Mouse (Mus musculus): ENCODE results near the gene Pde3a. TPM values are rescaled to one million over a fixed set of nuclear protein-coding genes. Genes with fewer than 3 reads are reported as not detected.

The Pde3a gene
- total and polyA plus RNA-seq, 2 experiments from 2014 or later, result 2.0 to 12.1 TPM

DNA sequence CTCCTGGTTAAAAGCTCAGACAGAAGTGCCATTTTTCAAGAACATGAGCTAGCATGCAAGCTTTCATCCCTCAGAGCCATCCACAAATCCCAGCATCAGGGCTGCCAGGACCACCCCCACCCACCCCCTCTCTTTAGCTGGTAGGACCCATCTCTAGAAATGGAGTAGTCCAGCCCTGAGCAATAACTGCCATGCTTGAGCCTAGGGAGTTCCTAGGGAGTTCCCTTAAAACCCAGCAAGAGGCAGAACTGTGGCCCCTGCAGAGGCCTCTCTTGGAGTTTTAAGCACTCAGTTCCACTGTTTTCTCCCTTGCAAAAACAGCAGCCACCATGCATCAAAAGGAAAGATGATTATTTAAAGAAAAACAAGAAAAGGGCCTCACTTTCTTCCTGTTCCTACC, 988 bp upstream of the Pde3a start:
- DNase-seq (ENCODE audit: low spot score) (no peak), ATAC-seq (ENCODE audit: low FRiP score) (no peak)
- Histone ChIP-seq H3K4me1 (ENCODE audit: insufficient read depth, low read length) (no peaks in the 10 kb centered on the region), H3K4me2 (ENCODE audit: low read depth, low read length, poor library complexity, severe bottlenecking) (peak overlapping the region; percentile 91), H3K4me3 (ENCODE audit: low read depth, low read length) (peak overlapping the region; percentile 21), H3K27ac (ENCODE audit: low read depth, low read length) (no peak overlapping the region), H3K9ac (replicated peaks; ENCODE audit: low read length, poor library complexity, severe bottlenecking) (no peak overlapping the region), H3K36me3 (ENCODE audit: insufficient read depth, low read length) (no peaks in the 10 kb centered on the region), H3K27me3 (ENCODE audit: insufficient read depth, low read length) (peaks cover 4% of the 10 kb centered on the region), H3K9me3 (ENCODE audit: low read length) (no peaks in the 10 kb centered on the region)
- TF ChIP-seq CTCF (IDR thresholded peaks at IDR 0.05), result no peak

DNA sequence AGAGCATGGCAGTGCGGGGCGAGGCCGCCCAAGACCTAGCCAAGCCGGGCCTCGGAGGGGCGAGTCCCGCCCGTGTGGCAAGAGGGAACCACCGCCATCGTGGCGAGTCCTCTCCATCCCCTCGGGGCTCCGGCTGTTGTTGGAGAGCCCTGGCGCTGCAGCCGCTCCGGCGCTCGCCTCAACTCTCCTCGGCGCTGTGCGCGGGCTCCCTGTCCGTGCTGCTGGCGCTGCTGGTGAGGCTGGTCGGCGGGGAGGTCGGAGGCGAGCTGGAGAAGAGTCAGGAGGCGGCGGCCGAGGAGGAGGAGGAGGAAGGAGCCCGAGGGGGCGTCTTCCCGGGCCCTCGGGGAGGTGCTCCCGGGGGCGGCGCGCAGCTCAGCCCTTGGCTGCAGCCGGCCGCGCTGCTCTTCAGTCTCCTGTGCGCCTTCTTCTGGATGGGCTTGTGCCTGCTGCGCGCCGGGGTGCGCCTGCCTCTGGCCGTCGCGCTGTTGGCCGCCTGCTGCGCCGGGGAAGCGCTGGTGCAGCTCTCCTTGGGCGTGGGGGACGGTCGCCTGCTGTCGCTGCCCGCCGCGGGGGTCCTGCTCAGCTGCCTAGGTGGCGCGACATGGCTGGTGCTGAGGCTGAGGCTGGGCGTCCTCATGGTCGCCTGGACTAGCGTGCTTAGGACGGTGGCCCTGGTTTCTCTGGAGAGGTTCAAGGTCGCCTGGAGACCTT, 671 bp downstream of the Pde3a start:
- H3K27me3 ChIP-seq (ENCODE audit: insufficient read depth, low read length), result peaks cover 4% of the 10 kb centered on the region
- peak; percentile 57 for DNase-seq (ENCODE audit: low spot score)
- peak overlapping the region; percentile 91 for H3K4me2 ChIP-seq (ENCODE audit: low read depth, low read length, poor library complexity, severe bottlenecking)
- H3K27ac ChIP-seq (ENCODE audit: low read depth, low read length), result no peak overlapping the region
- H3K9me3 ChIP-seq (ENCODE audit: low read length), result no peaks in the 10 kb centered on the region
- H3K36me3 ChIP-seq (ENCODE audit: insufficient read depth, low read length), result no peaks in the 10 kb centered on the region
- peak; percentile 39 for TF ChIP-seq CTCF (IDR thresholded peaks at IDR 0.05)
- peak overlapping the region; percentile 72 for H3K4me3 ChIP-seq (ENCODE audit: low read depth, low read length)
- ATAC-seq (ENCODE audit: low FRiP score), result peak; percentile 74
- under 1% methylated on average over 58 of the region's 68 CpGs for WGBS
- H3K9ac ChIP-seq (replicated peaks; ENCODE audit: low read length, poor library complexity, severe bottlenecking), result peak overlapping the region; percentile 57
- no peaks in the 10 kb centered on the region for H3K4me1 ChIP-seq (ENCODE audit: insufficient read depth, low read length)

DNA sequence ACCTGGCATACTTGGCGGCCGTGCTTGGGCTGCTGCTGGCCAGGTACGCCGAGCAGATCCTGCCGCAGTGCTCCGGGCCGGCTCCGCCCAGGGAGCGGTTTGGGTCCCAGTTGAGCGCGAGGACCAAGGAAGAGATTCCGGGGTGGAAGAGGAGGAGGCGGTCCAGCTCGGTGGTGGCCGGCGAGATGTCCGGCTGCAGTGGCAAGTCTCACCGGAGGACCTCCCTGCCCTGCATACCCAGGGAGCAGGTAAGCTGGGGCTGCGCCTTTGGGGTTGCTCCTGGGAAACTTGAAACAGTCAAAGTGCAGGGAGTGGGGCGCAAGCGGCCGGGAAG, 1.2 kb downstream of the Pde3a start:
- Histone ChIP-seq H3K4me2 (ENCODE audit: low read depth, low read length, poor library complexity, severe bottlenecking) (peak overlapping the region; percentile 91), H3K27ac (ENCODE audit: low read depth, low read length) (no peak overlapping the region), H3K27me3 (ENCODE audit: insufficient read depth, low read length) (peaks cover 4% of the 10 kb centered on the region), H3K9ac (replicated peaks; ENCODE audit: low read length, poor library complexity, severe bottlenecking) (peak overlapping the region; percentile 57; the same call in 1 of the 2 replicates), H3K4me1 (ENCODE audit: insufficient read depth, low read length) (no peaks in the 10 kb centered on the region), H3K36me3 (ENCODE audit: insufficient read depth, low read length) (no peaks in the 10 kb centered on the region), H3K4me3 (ENCODE audit: low read depth, low read length) (peak overlapping the region; percentile 72), H3K9me3 (ENCODE audit: low read length) (no peaks in the 10 kb centered on the region)
- TF ChIP-seq CTCF (IDR thresholded peaks at IDR 0.05), result no peak
- WGBS, result 2% methylated on average over 22 of the region's 22 CpGs
- no peak for ATAC-seq (ENCODE audit: low FRiP score)
- no peak for DNase-seq (ENCODE audit: low spot score)

DNA sequence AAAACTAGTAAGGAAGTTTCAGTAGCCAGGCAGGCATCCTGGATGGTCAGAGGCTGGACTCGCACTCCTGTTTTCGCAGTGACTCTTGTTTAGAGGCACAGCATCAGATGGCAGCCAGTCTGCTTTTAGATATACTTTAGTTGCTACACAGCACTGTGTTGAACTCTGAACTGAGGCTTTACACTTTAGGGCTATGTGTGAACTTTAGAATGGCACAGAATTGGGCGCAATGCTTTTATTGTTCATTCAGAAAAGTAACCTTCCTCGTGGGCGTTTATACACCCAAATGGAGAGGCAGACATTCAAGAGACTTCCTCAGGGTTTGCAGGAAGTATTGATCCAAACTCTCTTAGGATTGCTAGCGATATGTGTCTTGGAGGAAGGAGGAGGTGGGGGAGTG, 1.9 kb downstream of the Pde3a start:
- no peak for DNase-seq (ENCODE audit: low spot score)
- H3K9ac ChIP-seq (replicated peaks; ENCODE audit: low read length, poor library complexity, severe bottlenecking), result no peak overlapping the region
- H3K27ac ChIP-seq (ENCODE audit: low read depth, low read length), result no peak overlapping the region
- TF ChIP-seq CTCF (IDR thresholded peaks at IDR 0.05), result no peak
- H3K4me1 ChIP-seq (ENCODE audit: insufficient read depth, low read length), result no peaks in the 10 kb centered on the region
- 52% methylated on average over 6 of the region's 6 CpGs for WGBS
- peaks cover 4% of the 10 kb centered on the region for H3K27me3 ChIP-seq (ENCODE audit: insufficient read depth, low read length)
- no peaks in the 10 kb centered on the region for H3K9me3 ChIP-seq (ENCODE audit: low read length)
- H3K4me2 ChIP-seq (ENCODE audit: low read depth, low read length, poor library complexity, severe bottlenecking), result peak overlapping the region; percentile 91
- H3K4me3 ChIP-seq (ENCODE audit: low read depth, low read length), result peak overlapping the region; percentile 72
- no peaks in the 10 kb centered on the region for H3K36me3 ChIP-seq (ENCODE audit: insufficient read depth, low read length)
- no peak for ATAC-seq (ENCODE audit: low FRiP score)

DNA sequence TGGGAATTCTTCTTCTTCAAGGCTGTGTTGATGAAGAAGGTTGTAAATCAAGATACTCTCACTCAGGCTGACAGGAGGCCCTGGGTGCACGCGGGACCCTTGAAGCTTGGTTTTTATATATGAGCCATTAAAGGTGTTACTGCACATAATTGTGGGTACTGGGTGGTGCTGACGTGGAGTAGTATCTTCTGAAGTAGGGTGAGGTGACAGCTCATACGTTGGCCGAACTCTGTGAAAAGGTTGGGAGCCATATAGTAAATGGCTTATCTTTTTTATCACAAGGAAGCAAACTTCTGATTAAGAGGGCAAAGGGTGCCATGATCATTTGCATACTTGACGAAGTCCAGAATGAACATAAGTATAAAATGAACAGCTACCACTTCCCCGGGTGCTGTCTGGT, 3.5 kb downstream of the Pde3a start:
- no peak for ATAC-seq (ENCODE audit: low FRiP score)
- Histone ChIP-seq H3K4me2 (ENCODE audit: low read depth, low read length, poor library complexity, severe bottlenecking) (peak overlapping the region; percentile 15), H3K9ac (replicated peaks; ENCODE audit: low read length, poor library complexity, severe bottlenecking) (no peak overlapping the region), H3K4me1 (ENCODE audit: insufficient read depth, low read length) (no peaks in the 10 kb centered on the region), H3K27ac (ENCODE audit: low read depth, low read length) (no peak overlapping the region), H3K4me3 (ENCODE audit: low read depth, low read length) (no peak overlapping the region), H3K27me3 (ENCODE audit: insufficient read depth, low read length) (peaks cover 4% of the 10 kb centered on the region), H3K36me3 (ENCODE audit: insufficient read depth, low read length) (no peaks in the 10 kb centered on the region), H3K9me3 (ENCODE audit: low read length) (no peaks in the 10 kb centered on the region)
- TF ChIP-seq CTCF (IDR thresholded peaks at IDR 0.05), result no peak
- WGBS, result 94% methylated on average over 7 of the region's 7 CpGs
- no peak for DNase-seq (ENCODE audit: low spot score)

- no peaks in the 10 kb centered on the region for H3K9me3 ChIP-seq (ENCODE audit: low read length)
- no peaks in the 10 kb centered on the region for H3K4me1 ChIP-seq (ENCODE audit: insufficient read depth, low read length)
- H3K4me2 ChIP-seq (ENCODE audit: low read depth, low read length, poor library complexity, severe bottlenecking), result no peak overlapping the region
- WGBS, result 36% methylated on average over 4 of the region's 4 CpGs
- no peak overlapping the region for H3K27ac ChIP-seq (ENCODE audit: low read depth, low read length)
- ATAC-seq (ENCODE audit: low FRiP score), result no peak
- H3K27me3 ChIP-seq (ENCODE audit: insufficient read depth, low read length), result peaks cover 4% of the 10 kb centered on the region
- H3K36me3 ChIP-seq (ENCODE audit: insufficient read depth, low read length), result no peaks in the 10 kb centered on the region
- TF ChIP-seq CTCF (IDR thresholded peaks at IDR 0.05), result no peak
- H3K9ac ChIP-seq (replicated peaks; ENCODE audit: low read length, poor library complexity, severe bottlenecking), result no peak overlapping the region
- H3K4me3 ChIP-seq (ENCODE audit: low read depth, low read length), result no peak overlapping the region
- no peak for DNase-seq (ENCODE audit: low spot score)
Measured at GRCm38 (mm10) chr6:141254956-141255355, 5.9 kb downstream of the Pde3a start.

All from midbrain, postnatal 0 days (tissue).